Mouse (Mus musculus): Measurements from ENCODE around the gene Dnm1.

The Dnm1 gene

DNA sequence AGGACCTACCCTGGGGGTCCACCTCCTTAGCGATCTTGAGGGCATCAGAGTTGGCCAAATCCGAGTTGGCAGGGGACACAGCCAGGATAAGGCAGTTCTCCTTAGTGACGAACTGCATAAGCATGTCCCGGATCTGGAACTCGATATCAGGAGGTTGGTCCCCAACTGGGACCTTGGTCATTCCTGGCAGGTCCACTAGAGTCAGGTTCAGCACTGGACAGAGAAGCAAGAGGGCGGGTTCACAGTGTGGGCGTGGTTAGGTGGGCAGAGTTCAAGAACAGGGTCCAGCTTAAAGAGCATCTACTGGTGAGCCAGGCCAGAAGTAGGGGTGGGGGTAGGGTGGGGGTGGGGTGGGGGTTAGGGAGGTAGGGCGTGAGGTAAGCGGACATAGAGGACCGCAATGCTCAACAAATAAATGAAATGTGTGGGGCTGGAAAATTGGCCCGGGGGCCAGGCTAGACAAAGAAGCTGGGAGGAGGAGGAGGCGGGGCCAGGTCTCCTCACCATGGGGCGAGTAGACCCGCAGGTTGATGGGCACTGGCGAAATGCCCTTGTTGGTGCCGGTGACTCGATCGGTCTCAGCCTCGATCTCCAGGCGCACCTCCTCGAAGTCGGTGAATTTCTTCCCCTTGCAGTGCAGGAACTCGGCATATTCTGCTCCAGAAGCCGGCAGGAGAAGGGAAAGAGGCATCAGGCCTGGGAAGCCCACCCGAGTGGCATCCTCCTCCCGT lies 13.1 kb downstream of the Dnm1 start:
- DNase-seq: no peak

DNA sequence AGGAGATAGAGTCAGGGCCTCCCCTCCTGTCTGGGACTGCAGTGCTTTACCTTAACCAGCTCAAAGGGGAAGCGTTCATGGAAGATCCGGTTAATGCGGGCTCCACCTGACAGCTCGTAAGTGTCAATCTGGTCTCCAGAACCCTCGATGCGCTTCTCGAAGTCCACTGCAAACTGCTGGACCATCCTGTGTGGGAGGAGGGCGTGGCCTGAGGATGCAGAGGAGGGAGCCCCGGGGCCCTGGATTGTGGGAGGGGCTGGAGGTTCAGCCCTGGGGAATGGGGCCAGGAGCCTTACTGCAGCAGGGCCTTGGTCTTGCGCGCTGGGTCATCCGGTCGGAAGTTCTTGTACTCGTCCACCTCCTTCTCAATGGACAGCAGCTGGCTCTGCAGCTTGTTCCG lies 17.2 kb downstream of the Dnm1 start:
- no peak for DNase-seq

GRCm38 (mm10) chr2:32332159-32332558 lies 21.0 kb downstream of the Dnm1 start:
- no peak for DNase-seq

GRCm38 (mm10) chr2:32329531-32329930 lies 23.6 kb downstream of the Dnm1 start:
- DNase-seq: no peak

DNA sequence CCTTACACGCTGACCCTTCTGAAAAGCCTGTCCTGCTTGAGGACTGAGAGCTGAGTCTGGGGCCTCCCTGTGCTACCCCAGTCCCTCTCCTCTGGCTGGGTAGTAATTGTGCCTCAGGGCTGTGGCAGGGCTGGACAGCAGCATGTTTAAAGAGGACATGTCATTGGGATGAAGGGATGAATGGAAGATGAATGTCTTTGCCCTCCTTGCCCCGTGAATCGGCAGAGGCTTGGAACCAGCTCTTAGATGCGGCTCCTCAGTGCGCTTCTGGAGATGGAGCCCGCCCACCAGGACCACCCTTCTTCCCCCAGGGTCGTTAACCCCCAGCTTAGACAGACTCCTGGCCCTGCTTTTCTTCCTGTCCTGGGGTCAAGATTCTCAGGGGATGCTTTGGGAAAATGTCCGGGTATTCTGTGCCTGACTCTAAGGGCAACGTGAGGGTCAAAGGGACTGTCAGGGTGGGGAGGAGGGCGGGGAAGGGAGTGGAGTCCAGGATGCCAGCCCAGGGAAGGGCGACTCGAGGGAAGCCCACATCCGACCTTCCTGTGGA lies 24.2 kb downstream of the Dnm1 start:
- DNase-seq: no peak

DNA sequence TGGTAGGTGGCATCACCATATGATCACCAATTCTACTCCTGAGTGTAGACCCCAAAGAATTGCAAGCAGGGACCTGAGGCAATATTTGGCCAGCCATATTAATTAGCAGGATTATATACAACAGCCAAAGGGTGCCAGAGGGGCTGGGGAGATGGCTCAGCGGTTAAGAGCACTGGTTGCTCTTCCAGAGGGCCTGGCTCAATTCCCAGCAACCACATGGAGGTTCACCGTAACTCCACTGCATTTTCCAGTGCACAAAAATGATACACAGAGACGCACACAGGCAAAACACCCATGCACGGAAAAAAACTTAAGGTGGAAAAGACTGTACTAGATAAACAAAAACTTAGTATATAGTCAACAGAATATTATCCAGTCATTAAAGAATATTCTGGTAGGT lies 25.9 kb downstream of the Dnm1 start:
- no peak for DNase-seq

- DNase-seq: no peak
Observed at GRCm38 (mm10) chr2:32325342-32325741, 27.8 kb downstream of the Dnm1 start.

DNA sequence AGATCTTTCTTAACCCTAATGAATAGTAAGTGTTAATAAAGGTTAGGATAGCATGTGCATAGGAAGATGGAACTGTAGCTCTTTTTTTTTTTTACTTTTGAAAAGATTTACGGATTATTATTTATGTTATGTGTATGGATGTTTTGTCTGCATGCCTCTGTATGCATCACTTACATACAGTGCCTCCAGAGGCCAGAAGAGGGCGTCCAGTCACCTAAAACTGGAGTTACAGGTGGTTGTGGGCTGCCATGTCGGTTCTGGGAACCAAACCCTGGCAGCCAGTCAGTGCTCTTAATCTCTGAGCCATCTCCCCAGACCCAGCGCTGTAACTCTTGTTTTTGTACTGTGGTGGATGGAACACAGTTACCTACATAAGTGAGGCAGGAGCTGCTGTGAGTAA lies 28.8 kb downstream of the Dnm1 start:
- no peak for DNase-seq

- no peak for DNase-seq
Observed at GRCm38 (mm10) chr2:32322754-32323741, 30.1 kb downstream of the Dnm1 start.

- peak; percentile 18 for DNase-seq
Observed at GRCm38 (mm10) chr2:32321591-32322298, 31.4 kb downstream of the Dnm1 start.

DNA sequence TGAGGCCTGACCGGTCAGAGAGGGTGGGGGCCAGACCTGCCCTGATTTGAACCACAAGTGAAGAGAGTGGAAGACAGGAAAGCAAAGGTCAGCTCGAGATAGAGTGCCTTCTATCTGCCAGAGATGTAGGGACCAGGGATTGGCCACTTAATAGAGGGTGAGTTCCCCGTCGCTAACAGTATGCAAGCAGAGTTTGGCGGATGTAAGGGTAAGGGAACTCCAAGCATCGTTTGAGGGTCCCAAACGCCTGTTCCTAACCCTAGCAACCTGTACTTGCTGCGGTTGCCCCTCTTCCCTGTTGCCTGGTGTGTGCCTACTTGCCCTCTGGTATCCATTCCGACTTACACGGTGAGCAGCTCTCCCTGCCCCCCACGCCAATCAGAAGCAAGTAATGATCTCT lies 32.4 kb downstream of the Dnm1 start:
- no peak for DNase-seq

DNA sequence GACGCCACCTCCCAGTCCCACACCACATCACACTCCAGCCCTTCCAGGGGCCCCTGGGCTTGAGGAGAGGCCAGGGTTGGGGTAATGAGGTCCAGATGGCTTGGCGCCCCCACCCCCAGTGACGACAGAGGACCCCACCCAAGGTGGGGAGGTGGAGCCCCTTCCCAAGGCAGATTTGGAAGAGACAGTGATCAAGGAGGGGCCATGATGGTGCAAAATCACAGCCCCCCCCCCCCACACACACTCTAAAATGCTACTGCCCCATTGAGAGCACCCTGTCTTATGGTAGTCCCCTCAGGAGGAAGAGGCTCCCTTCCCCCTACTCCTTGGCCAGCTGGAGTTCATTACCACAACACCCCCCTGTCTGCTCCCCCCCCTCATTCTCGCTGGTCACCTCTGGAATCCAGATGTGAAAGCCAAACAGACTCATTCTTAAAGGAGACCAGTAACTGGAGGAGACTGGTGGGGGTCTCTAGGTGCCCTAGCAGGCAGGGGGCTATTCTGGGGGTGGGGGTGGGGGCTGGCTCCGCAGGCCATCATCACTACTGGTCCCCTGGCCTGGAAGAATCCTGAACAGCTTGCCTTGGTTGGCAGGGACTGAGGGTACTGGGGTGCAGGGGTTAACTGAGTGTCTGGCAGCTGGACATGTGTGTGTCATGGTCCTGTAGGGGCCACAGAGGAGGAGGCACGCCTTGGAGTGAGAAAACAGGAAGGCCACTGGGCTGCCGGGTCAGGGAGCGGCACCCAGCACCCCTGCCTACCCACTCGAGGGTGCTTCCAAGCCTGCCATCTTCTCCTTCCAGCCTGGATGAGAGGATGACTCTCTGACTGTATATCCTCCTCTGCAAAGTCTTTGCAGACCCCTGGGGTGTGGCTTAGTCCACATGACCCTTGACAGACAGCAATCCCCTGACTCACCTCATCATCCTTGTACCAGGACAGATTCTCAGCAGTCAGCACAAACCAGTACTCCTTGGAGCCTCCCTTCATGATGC lies 33.3 kb downstream of the Dnm1 start:
- DNase-seq: no peak

- no peak for DNase-seq
Observed at GRCm38 (mm10) chr2:32318709-32319585, 34.2 kb downstream of the Dnm1 start.

DNA sequence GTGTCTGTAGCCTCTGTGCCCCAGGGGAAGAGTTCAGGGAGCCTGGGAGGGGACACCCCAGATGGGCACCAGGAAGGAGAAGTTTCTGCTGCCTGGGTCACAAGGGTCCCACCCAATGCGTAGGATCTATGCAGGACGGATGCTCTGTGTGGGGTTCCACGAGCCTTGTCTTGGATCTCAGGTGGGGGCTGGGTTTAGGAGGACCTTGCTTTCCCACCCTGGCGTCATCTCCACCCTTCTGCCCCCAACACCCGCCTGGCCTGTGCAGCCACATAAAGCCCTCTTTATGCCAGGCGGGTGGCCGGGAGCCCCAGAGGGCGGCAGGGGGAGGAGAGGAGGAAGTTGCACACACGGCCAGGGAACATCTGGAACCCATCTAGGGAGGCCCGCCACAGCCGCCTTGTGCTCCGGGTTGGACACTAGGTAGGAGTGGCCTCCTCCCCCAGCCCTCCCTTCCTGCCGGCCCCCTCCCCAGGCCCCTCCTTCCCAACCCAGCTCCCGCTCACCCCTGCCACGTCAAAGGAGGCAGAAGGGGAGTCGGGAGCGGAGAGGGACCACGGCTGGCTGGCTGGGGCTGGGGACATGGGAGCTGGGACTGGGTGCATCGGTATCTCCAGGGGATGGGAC lies 35.2 kb downstream of the Dnm1 start:
- peak; percentile 28 for DNase-seq

- no peak for DNase-seq
Observed at GRCm38 (mm10) chr2:32316887-32317656, 36.1 kb downstream of the Dnm1 start.

DNA sequence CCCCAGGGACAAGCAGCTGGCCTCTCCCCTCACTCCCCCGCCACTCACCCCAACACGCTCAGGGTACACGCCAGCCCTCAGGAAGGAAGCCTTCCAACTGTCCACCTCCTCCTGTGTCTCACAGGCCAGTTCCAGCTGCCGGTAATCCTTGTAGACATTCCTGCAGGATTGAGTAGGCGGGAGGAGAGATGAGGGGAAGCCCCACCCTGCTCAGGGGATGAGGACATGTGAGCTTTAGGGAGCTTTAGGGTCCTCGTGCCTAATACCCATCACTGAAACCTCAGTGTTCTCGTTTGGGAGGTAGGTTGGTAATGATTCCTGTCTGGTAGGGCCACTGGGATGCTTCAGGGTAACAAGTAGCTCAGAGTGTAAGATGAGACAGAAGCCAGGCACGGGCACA lies 37.4 kb downstream of the Dnm1 start:
- DNase-seq: no peak

DNA sequence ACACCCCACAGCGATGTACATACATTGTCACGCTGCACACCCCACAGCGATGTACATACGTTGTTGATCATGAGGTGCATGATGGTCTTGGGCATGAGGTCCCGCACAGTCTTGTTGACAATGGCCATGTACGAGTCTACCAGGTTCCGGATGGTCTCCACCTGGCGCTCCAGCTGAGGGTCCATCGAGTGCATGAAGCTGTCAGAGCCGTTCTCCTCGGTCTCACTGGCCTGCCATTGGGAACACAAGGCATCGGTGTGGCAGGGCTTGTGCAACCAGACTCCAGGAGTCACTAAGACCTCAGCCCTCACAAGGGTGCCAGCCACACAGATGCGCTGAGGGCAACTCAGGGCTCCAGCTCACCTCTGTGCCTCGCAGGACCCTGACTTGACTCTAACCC lies 38.3 kb downstream of the Dnm1 start:
- no peak for DNase-seq

DNA sequence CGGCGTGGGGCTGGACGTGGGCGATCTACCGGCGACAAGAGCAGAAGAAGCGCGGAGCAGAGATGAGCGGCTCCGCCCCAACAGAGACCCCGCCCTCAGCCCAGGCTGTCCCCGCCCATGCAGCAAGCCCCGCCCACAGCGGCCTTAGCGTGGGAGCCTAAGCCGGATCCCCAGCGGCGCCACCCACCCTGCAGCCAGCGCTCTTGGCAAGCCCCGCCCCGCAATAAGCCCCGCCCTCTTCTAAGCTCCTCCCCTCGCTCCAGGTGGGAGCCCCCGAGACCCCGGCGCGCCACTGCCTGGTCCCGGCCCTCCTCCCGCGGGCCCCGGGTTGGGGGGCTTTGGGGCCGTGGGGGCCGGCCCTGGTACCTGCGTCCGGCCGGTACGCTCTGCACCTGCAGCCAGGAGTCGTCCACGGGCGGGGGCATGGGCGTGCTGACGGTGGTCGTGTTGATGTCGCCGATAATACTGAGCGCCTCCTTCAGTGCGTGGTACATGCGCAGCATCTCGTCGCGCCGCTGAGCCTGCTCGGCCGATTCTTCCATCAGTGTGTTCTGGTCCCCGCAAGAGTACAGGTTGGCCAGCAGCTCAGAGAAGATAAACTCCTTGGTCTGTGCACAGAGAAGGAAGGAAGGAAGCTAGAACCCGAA lies 40.7 kb downstream of the Dnm1 start:
- peak; percentile 75 for DNase-seq

All from kidney, adult 18-20 months (tissue).